Mouse (Mus musculus): ENCODE measurements around the gene Tnk1.

The Tnk1 gene

GRCm38 (mm10) chr11:69803328-69803727 is 55.2 kb downstream of the Tnk1 start:
- no peak for DNase-seq (ENCODE audit: low read depth, low spot score)

GRCm38 (mm10) chr11:69802648-69803105 is 55.9 kb downstream of the Tnk1 start:
- peak; percentile 61 for DNase-seq (ENCODE audit: low read depth, low spot score)

- DNase-seq (ENCODE audit: low read depth, low spot score) = no peak
Measured at GRCm38 (mm10) chr11:69801379-69801977, 57.1 kb downstream of the Tnk1 start, which contains the start of gene Fgf11. Gene Fgf11 (minus strand): TSS chr11:69801857.

Measured in telencephalon, adult 2 months (tissue).